Mouse (Mus musculus): ENCODE results near the gene Nabp1.

- TF ChIP-seq MEF2A (IDR thresholded peaks at IDR 0.05; ENCODE audit: extremely low read depth, insufficient replicate concordance, low read depth, low read length, poor library complexity, severe bottlenecking) (no peak), POLR2AphosphoS5 (IDR thresholded peaks at IDR 0.05; ENCODE audit: borderline replicate concordance, low read depth, low read length) (peak; percentile 97), CTCF (IDR thresholded peaks at IDR 0.05 in 2 of 3, conservative IDR thresholded peaks at IDR 0.05 in 1 of 3; ENCODE audit: control insufficient read depth in 1 of 3, insufficient read depth in 1 of 3, low read depth in 2 of 3, low read length in 3 of 3, poor library complexity in 1 of 3, severe bottlenecking in 1 of 3) (no peak), TCF12 (IDR thresholded peaks at IDR 0.05; ENCODE audit: low read depth, low read length) (no peak; the same call in 1 of the 2 replicates), KAT2A (conservative IDR thresholded peaks at IDR 0.05; ENCODE audit: low read depth, low read length) (no peak)
Observed at GRCm38 (mm10) chr1:51478262-51479026, at the start of gene Nabp1.

Measured in MEL (cell line).